Mouse (Mus musculus) erythroblast, embryonic 14.5 days (primary cell): ENCODE data around the gene Zdhhc7. TPM values are rescaled to one million over a fixed set of nuclear protein-coding genes. Genes with fewer than 3 reads are reported as not detected.

Source experiments
- H3K27me3 ChIP-seq: 2 replicates; pipeline ENCODE4 v1.6.1; 2012; ENCODE audit warnings: inconsistent platforms; ENCODE audit not compliant: control insufficient read depth
- H3K36me3 ChIP-seq: 2 replicates; pipeline ENCODE4 v1.6.1; 2012; ENCODE audit warnings: mild to moderate bottlenecking, inconsistent platforms; ENCODE audit not compliant: control insufficient read depth
- H3K4me1 ChIP-seq: 2 replicates; pipeline ENCODE4 v1.6.1; 2012; ENCODE audit warnings: inconsistent platforms; ENCODE audit not compliant: control insufficient read depth
- H3K4me3 ChIP-seq: replicated peaks from 2 replicates; pipeline ENCODE3; 2012; ENCODE audit warnings: moderate library complexity, mild to moderate bottlenecking, inconsistent platforms
- H3K9me3 ChIP-seq: 2 replicates; pipeline ENCODE4 v1.6.1; 2012; ENCODE audit warnings: low read length, inconsistent platforms, mixed read lengths; ENCODE audit not compliant: control insufficient read depth
- GATA1 ChIP-seq: IDR thresholded peaks from 2 replicates; pipeline ENCODE4 v1.6.1; 2012; ENCODE audit warnings: low read length, inconsistent platforms, mixed read lengths
- TAL1 ChIP-seq: IDR thresholded peaks from 3 replicates; pipeline ENCODE4 v1.6.1; 2012; ENCODE audit warnings: low read length, inconsistent platforms, mixed read lengths
- polyA plus RNA-seq: library from polyadenylated mRNA; stranded (reverse); fragments of >175 nt; gene quantifications from 2 replicates; pipeline ENCODE4 v1.2.3, GENCODE M21; 2012

Gene Zdhhc7
- polyA plus RNA-seq, 1 experiment: 1.8 TPM

- TF ChIP-seq TAL1: no peak
- no peak for TF ChIP-seq GATA1
- Histone ChIP-seq H3K9me3 (0 out of 2 replicates have a peak, but pooled peaks cover 2% of the 10 kb centered on the region), H3K27me3 (peaks cover 3% of the 10 kb centered on the region; the same call in 1 of the 2 replicates), H3K36me3 (no peaks in the 10 kb centered on the region), H3K4me1 (no peaks in the 10 kb centered on the region), H3K4me3 (no peak overlapping the region)
Measured at GRCm38 (mm10) chr8:120133169-120133568, 31.9 kb upstream of the Zdhhc7 start.

- no peak overlapping the region for H3K4me3 ChIP-seq
- TF ChIP-seq TAL1: no peak
- TF ChIP-seq GATA1: no peak
- H3K4me1 ChIP-seq: no peaks in the 10 kb centered on the region
- H3K27me3 ChIP-seq: peaks cover 18% of the 10 kb centered on the region
- no peaks in the 10 kb centered on the region for H3K36me3 ChIP-seq
- 0 out of 2 replicates have a peak, but pooled peaks cover 2% of the 10 kb centered on the region for H3K9me3 ChIP-seq
Measured at GRCm38 (mm10) chr8:120131158-120131557, 29.9 kb upstream of the Zdhhc7 start.

GRCm38 (mm10) chr8:120129547-120129946, 28.3 kb upstream of the Zdhhc7 start:
- no peak for TF ChIP-seq GATA1
- TF ChIP-seq TAL1: no peak
- Histone ChIP-seq H3K27me3 (peaks cover 18% of the 10 kb centered on the region), H3K9me3 (0 out of 2 replicates have a peak, but pooled peaks cover 2% of the 10 kb centered on the region), H3K4me1 (no peaks in the 10 kb centered on the region), H3K4me3 (no peak overlapping the region), H3K36me3 (no peaks in the 10 kb centered on the region)

GRCm38 (mm10) chr8:120126357-120127161, 25.3 kb upstream of the Zdhhc7 start:
- H3K4me1 ChIP-seq: no peaks in the 10 kb centered on the region
- no peak overlapping the region for H3K4me3 ChIP-seq
- peaks cover 25% of the 10 kb centered on the region for H3K27me3 ChIP-seq
- TF ChIP-seq GATA1 (no peak), TAL1 (no peak)
- H3K9me3 ChIP-seq: 0 out of 2 replicates have a peak, but pooled peaks cover 2% of the 10 kb centered on the region
- H3K36me3 ChIP-seq: no peaks in the 10 kb centered on the region

GRCm38 (mm10) chr8:120124836-120125389, 23.6 kb upstream of the Zdhhc7 start:
- no peaks in the 10 kb centered on the region for H3K4me1 ChIP-seq
- H3K9me3 ChIP-seq: 0 out of 2 replicates have a peak, but pooled peaks cover 2% of the 10 kb centered on the region
- no peak overlapping the region for H3K4me3 ChIP-seq
- peaks cover 32% of the 10 kb centered on the region for H3K27me3 ChIP-seq
- no peak for TF ChIP-seq GATA1
- TF ChIP-seq TAL1: no peak
- no peaks in the 10 kb centered on the region for H3K36me3 ChIP-seq

GRCm38 (mm10) chr8:120124261-120124660, 23.0 kb upstream of the Zdhhc7 start:
- H3K4me1 ChIP-seq: no peaks in the 10 kb centered on the region
- TF ChIP-seq GATA1: no peak
- no peak for TF ChIP-seq TAL1
- H3K4me3 ChIP-seq: no peak overlapping the region
- peaks cover 37% of the 10 kb centered on the region for H3K27me3 ChIP-seq
- H3K9me3 ChIP-seq: 0 out of 2 replicates have a peak, but pooled peaks cover 2% of the 10 kb centered on the region
- H3K36me3 ChIP-seq: no peaks in the 10 kb centered on the region

- no peaks in the 10 kb centered on the region for H3K36me3 ChIP-seq
- no peaks in the 10 kb centered on the region for H3K4me1 ChIP-seq
- TF ChIP-seq GATA1: no peak
- peaks cover 54% of the 10 kb centered on the region for H3K27me3 ChIP-seq
- peaks cover 2% of the 10 kb centered on the region for H3K9me3 ChIP-seq
- H3K4me3 ChIP-seq: no peak overlapping the region
Measured at GRCm38 (mm10) chr8:120120951-120121350, 19.7 kb upstream of the Zdhhc7 start.

- no peak overlapping the region for H3K4me3 ChIP-seq
- peaks cover 5% of the 10 kb centered on the region for H3K9me3 ChIP-seq
- TF ChIP-seq GATA1 (no peak), TAL1 (no peak)
- no peaks in the 10 kb centered on the region for H3K4me1 ChIP-seq
- peaks cover 64% of the 10 kb centered on the region for H3K27me3 ChIP-seq
- no peaks in the 10 kb centered on the region for H3K36me3 ChIP-seq
Measured at GRCm38 (mm10) chr8:120119931-120120330, 18.6 kb upstream of the Zdhhc7 start.

- H3K4me1 ChIP-seq: peaks cover 3% of the 10 kb centered on the region
- no peaks in the 10 kb centered on the region for H3K36me3 ChIP-seq
- H3K9me3 ChIP-seq: peaks cover 7% of the 10 kb centered on the region
- TF ChIP-seq GATA1: no peak
- H3K27me3 ChIP-seq: peaks cover 67% of the 10 kb centered on the region
- H3K4me3 ChIP-seq: no peak overlapping the region
Measured at GRCm38 (mm10) chr8:120119429-120119828, 18.1 kb upstream of the Zdhhc7 start.
